In genomic region chr2:31762853-31763252, GRCm38 (mm10) we compare ENCODE assay signal across 10 mouse cellular contexts. TPM values are rescaled to one million over a fixed set of nuclear protein-coding genes. Genes with fewer than 3 reads are reported as not detected.
DNase-seq lines count a peak whose midpoint lies in the region; ATAC-seq and TF ChIP-seq lines count a peak whose summit lies in the region.
"Had no signal": no experiment of that assay in that cellular context is flagged by ENCODE, and none has a peak within 500 bp of the region (broad histone marks: within the 10 kb centered on the region; RNA-seq: fewer than 3 reads in every experiment).

No protein-coding gene starts in this region.

- no peaks in the 10 kb centered on the region for H3K9me3 ChIP-seq in midbrain, embryonic 10.5 days (replicated peaks)
- H3K9me3 ChIP-seq in midbrain, postnatal 0 days (ENCODE audit: low read length): no peaks in the 10 kb centered on the region
- H3K9me3 ChIP-seq in limb, embryonic 15.5 days: no peaks in the 10 kb centered on the region
- no peaks in the 10 kb centered on the region for H3K9me3 ChIP-seq in stomach, embryonic 16.5 days (replicated peaks; ENCODE audit: control insufficient read depth, low read length)

- TF ChIP-seq CTCF in gastrocnemius, adult 2 months (IDR thresholded peaks at IDR 0.05): no peak
- no peak for TF ChIP-seq CTCF in midbrain, postnatal 0 days (IDR thresholded peaks at IDR 0.05)

- WGBS in midbrain, embryonic 10.5 days: 13% methylated on average over 2 of the region's 2 CpGs
- 8% methylated on average over 2 of the region's 2 CpGs for WGBS in midbrain, postnatal 0 days
- 52% methylated on average over 2 of the region's 2 CpGs for WGBS in limb, embryonic 15.5 days
- 27% methylated on average over 2 of the region's 2 CpGs for WGBS in stomach, embryonic 16.5 days

- H3K4me2 ChIP-seq in midbrain, postnatal 0 days (ENCODE audit: low read depth, low read length, poor library complexity, severe bottlenecking): no peak overlapping the region
- peak overlapping the region; percentile 77 for H3K4me2 ChIP-seq in limb, embryonic 15.5 days
- peak overlapping the region; percentile 95 for H3K4me2 ChIP-seq in stomach, embryonic 16.5 days (ENCODE audit: low read depth, low read length)

- H3K36me3 ChIP-seq in midbrain, embryonic 10.5 days: peaks cover 6% of the 10 kb centered on the region; the same call in 1 of the 2 replicates
- no peaks in the 10 kb centered on the region for H3K36me3 ChIP-seq in midbrain, postnatal 0 days (ENCODE audit: insufficient read depth, low read length)
- H3K36me3 ChIP-seq in limb, embryonic 15.5 days: no peaks in the 10 kb centered on the region
- H3K36me3 ChIP-seq in stomach, embryonic 16.5 days (ENCODE audit: control insufficient read depth, insufficient read depth, low read length): no peaks in the 10 kb centered on the region

- no peak overlapping the region for H3K9ac ChIP-seq in midbrain, postnatal 0 days (replicated peaks; ENCODE audit: low read length, poor library complexity, severe bottlenecking)
- no peak overlapping the region for H3K9ac ChIP-seq in limb, embryonic 15.5 days
- H3K9ac ChIP-seq in stomach, embryonic 16.5 days (ENCODE audit: low read length): peak overlapping the region; percentile 27; the same call in 1 of the 2 replicates
- H3K9ac ChIP-seq: liver, embryonic 14.5 days had no signal

- H3K27ac ChIP-seq in gastrocnemius, adult 2 months: peak overlapping the region; percentile 77
- peak overlapping the region; percentile 33; the same call in 1 of the 2 replicates for H3K27ac ChIP-seq in midbrain, embryonic 10.5 days (replicated peaks)
- H3K27ac ChIP-seq in midbrain, postnatal 0 days (ENCODE audit: low read depth, low read length): no peak overlapping the region
- H3K27ac ChIP-seq in limb, embryonic 15.5 days: no peak overlapping the region
- peak overlapping the region; percentile 44 for H3K27ac ChIP-seq in stomach, embryonic 16.5 days (ENCODE audit: low read length)
- H3K27ac ChIP-seq: liver, embryonic 14.5 days had no signal

- ATAC-seq in midbrain, postnatal 0 days (ENCODE audit: low FRiP score): no peak
- no peak for ATAC-seq in limb, embryonic 15.5 days (ENCODE audit: insufficient number of reproducible peaks, low FRiP score, low TSS enrichment, low read depth)
- no peak for ATAC-seq in stomach, embryonic 16.5 days (ENCODE audit: insufficient read depth, low FRiP score)
- ATAC-seq in monocyte, adult 5-6 weeks (replicated peaks; ENCODE audit: insufficient number of reproducible peaks, low FRiP score, low TSS enrichment, poor library complexity, severe bottlenecking): no peak

- peaks cover 55% of the 10 kb centered on the region for H3K4me1 ChIP-seq in midbrain, embryonic 10.5 days
- peaks cover 13% of the 10 kb centered on the region for H3K4me1 ChIP-seq in midbrain, postnatal 0 days (ENCODE audit: insufficient read depth, low read length)
- H3K4me1 ChIP-seq in limb, embryonic 15.5 days: peaks cover 64% of the 10 kb centered on the region
- H3K4me1 ChIP-seq in stomach, embryonic 16.5 days (ENCODE audit: control insufficient read depth, insufficient read depth, low read length): peaks cover 52% of the 10 kb centered on the region

- H3K4me3 ChIP-seq in gastrocnemius, adult 2 months: peak overlapping the region; percentile 40
- peak overlapping the region; percentile 90 for H3K4me3 ChIP-seq in midbrain, embryonic 10.5 days
- H3K4me3 ChIP-seq in midbrain, postnatal 0 days (ENCODE audit: low read depth, low read length): no peak overlapping the region
- no peak overlapping the region for H3K4me3 ChIP-seq in limb, embryonic 15.5 days
- no peak overlapping the region for H3K4me3 ChIP-seq in stomach, embryonic 16.5 days (replicated peaks; ENCODE audit: low read length)

- H3K27me3 ChIP-seq in midbrain, embryonic 10.5 days (ENCODE audit: low read depth, poor library complexity, severe bottlenecking): 0 out of 2 replicates have a peak, but pooled peaks cover 3% of the 10 kb centered on the region
- H3K27me3 ChIP-seq in midbrain, postnatal 0 days (ENCODE audit: insufficient read depth, low read length): no peaks in the 10 kb centered on the region
- no peaks in the 10 kb centered on the region for H3K27me3 ChIP-seq in limb, embryonic 15.5 days
- H3K27me3 ChIP-seq in stomach, embryonic 16.5 days (ENCODE audit: control insufficient read depth, insufficient read depth, low read length): no peaks in the 10 kb centered on the region

- intact Hi-C loops in gastrocnemius, adult 2 months (cut with DNase I): no loop called here

- no peak for DNase-seq in gastrocnemius, adult 2 months
- DNase-seq in gastrocnemius, adult 18-20 months (ENCODE audit: low spot score): no peak
- no peak for DNase-seq in midbrain, embryonic 10.5 days (ENCODE audit: low spot score)
- DNase-seq in midbrain, postnatal 0 days (ENCODE audit: low spot score): no peak
- DNase-seq in urinary bladder, adult 2 months (ENCODE audit: low spot score): no peak
- DNase-seq: spleen, adult 18-20 months had no signal

RNA-seq across cellular contexts. Expression of gene Qrfp, which starts 47.5 kb away (rescaled TPM):
- total RNA-seq in gastrocnemius, adult 2 months (2021): not detected
- not detected for total RNA-seq in gastrocnemius, adult 18-20 months (2021)
- polyA plus RNA-seq in midbrain, embryonic 10.5 days (2016; fragmentation: Nextera tagmentation; extraction: Ambion mirVana): 0.05 and 0.17 TPM in 2 replicates
- total RNA-seq in midbrain, postnatal 0 days (2014; rRNA removed): 0.19 TPM in 1 of 2 replicates, not detected in the other
- 0.07 and 0.20 TPM in 2 replicates for polyA plus RNA-seq in midbrain, postnatal 0 days (2015; fragmentation: Nextera tagmentation; extraction: Ambion mirVana)
- 0.14 TPM in 1 of 2 replicates, not detected in the other for polyA plus RNA-seq in limb, embryonic 15.5 days (2015; fragmentation: Nextera tagmentation; extraction: Ambion mirVana)
- polyA plus RNA-seq in stomach, embryonic 16.5 days (2015; fragmentation: Nextera tagmentation; extraction: Ambion mirVana): 0.10 TPM in 1 of 2 replicates, not detected in the other
- 9.8 to 19.1 TPM (median 10.5 TPM) in 3 replicates for total RNA-seq in monocyte, adult 5-6 weeks (2017)
- 0.03 TPM in 2 replicates for polyA plus RNA-seq in urinary bladder, adult 2 months (2012; rRNA removed)
- polyA plus RNA-seq: liver, embryonic 14.5 days had no signal

Comparison
In these comparisons a context has a peak if more than half of its experiments do, and no peak if none do; other contexts are left out.
1. H3K27ac ChIP-seq: peak in gastrocnemius, adult 2 months (single experiment), midbrain, embryonic 10.5 days (single experiment) and stomach, embryonic 16.5 days (single experiment); none in midbrain, postnatal 0 days (single experiment) and limb, embryonic 15.5 days (single experiment).
2. H3K4me3 ChIP-seq: peak in gastrocnemius, adult 2 months (single experiment) and midbrain, embryonic 10.5 days (single experiment); none in midbrain, postnatal 0 days (single experiment), limb, embryonic 15.5 days (single experiment) and stomach, embryonic 16.5 days (single experiment).